Mouse (Mus musculus) hindbrain, embryonic 16.5 days (tissue): ENCODE results near the gene Lck. TPM values are rescaled to one million over a fixed set of nuclear protein-coding genes. Genes with fewer than 3 reads are reported as not detected.

Experiments used
- ATAC-seq: fragments of 200-750 bp; cut with Nextera tagmentation; 2 replicates; pipeline ENCODE4 v1.8.0; 2017; ENCODE audit warnings: moderate TSS enrichment, moderate library complexity
- H3K27ac ChIP-seq: fragments of 300-500 bp; sonication (generic); 2 replicates; pipeline ENCODE4 v1.5.1; 2014; ENCODE audit warnings: low read depth, mild to moderate bottlenecking, control low read depth, low read length, moderate library complexity
- H3K27me3 ChIP-seq: fragments of 300-500 bp; sonication (generic); replicated peaks from 2 replicates; pipeline ENCODE4 v1.6.1; 2014; ENCODE audit warnings: low read length; ENCODE audit not compliant: control insufficient read depth, insufficient read depth
- H3K36me3 ChIP-seq: fragments of 300-500 bp; sonication (generic); 2 replicates; pipeline ENCODE4 v1.6.1; 2014; ENCODE audit warnings: mild to moderate bottlenecking, low read length, moderate library complexity, mixed read lengths; ENCODE audit not compliant: control insufficient read depth, insufficient read depth
- H3K4me1 ChIP-seq: fragments of 300-500 bp; sonication (generic); 2 replicates; pipeline ENCODE4 v1.6.1; 2014; ENCODE audit warnings: low read depth, low read length; ENCODE audit not compliant: control insufficient read depth, insufficient read depth
- H3K4me2 ChIP-seq: fragments of 300-500 bp; sonication (generic); 2 replicates; pipeline ENCODE4 v1.6.1; 2014; ENCODE audit warnings: mild to moderate bottlenecking, low read length, control low read depth, moderate library complexity
- H3K4me3 ChIP-seq: fragments of 300-500 bp; sonication (generic); 2 replicates; pipeline ENCODE4 v1.5.1; 2014; ENCODE audit warnings: mild to moderate bottlenecking, low read length, control low read depth, moderate library complexity
- H3K9ac ChIP-seq: fragments of 300-500 bp; sonication (generic); 2 replicates; pipeline ENCODE4 v1.6.1; 2014; ENCODE audit warnings: low read depth, mild to moderate bottlenecking, control low read depth, low read length, moderate library complexity
- H3K9me3 ChIP-seq: fragments of 300-500 bp; sonication (generic); 2 replicates; pipeline ENCODE4 v1.6.1; 2014; ENCODE audit warnings: mild to moderate bottlenecking, low read length, moderate library complexity; ENCODE audit not compliant: control insufficient read depth
- WGBS: fragments of 180-500 bp; shearing (Covaris S2); extraction: QIAGEN DNeasy Blood & Tissue Kit; methylation state at CpG from one replicate; pipeline ENCODE4 v1.1.7; 2014; 5-methylcytosine and 5-hydroxymethylcytosine counted together
- polyA plus RNA-seq: library from polyadenylated mRNA; unstranded; fragments of >200 nt; fragmentation: Nextera tagmentation; extraction: Ambion mirVana; gene quantifications from 2 replicates; pipeline ENCODE4 v1.2.1, GENCODE M21; 2015

Gene Lck
- 13.5 and 13.9 TPM in 2 replicates for polyA plus RNA-seq

GRCm38 (mm10) chr4:129573430-129573829 is at the start of gene Lck:
Gene Lck, minus strand, starts transcription at chr4:129573641.
- no peaks in the 10 kb centered on the region for H3K36me3 ChIP-seq
- H3K4me1 ChIP-seq: peaks cover 3% of the 10 kb centered on the region; the same call in 1 of the 2 replicates
- 93% methylated on average over 8 of the region's 8 CpGs for WGBS
- no peaks in the 10 kb centered on the region for H3K9me3 ChIP-seq
- H3K27me3 ChIP-seq: no peaks in the 10 kb centered on the region
- H3K4me3 ChIP-seq: no peak within 1 kb of the TSS
- ATAC-seq: no peak
- H3K4me2 ChIP-seq: no peak within 1 kb of the TSS
- no peak within 1 kb of the TSS for H3K27ac ChIP-seq
- no peak within 1 kb of the TSS for H3K9ac ChIP-seq

DNA sequence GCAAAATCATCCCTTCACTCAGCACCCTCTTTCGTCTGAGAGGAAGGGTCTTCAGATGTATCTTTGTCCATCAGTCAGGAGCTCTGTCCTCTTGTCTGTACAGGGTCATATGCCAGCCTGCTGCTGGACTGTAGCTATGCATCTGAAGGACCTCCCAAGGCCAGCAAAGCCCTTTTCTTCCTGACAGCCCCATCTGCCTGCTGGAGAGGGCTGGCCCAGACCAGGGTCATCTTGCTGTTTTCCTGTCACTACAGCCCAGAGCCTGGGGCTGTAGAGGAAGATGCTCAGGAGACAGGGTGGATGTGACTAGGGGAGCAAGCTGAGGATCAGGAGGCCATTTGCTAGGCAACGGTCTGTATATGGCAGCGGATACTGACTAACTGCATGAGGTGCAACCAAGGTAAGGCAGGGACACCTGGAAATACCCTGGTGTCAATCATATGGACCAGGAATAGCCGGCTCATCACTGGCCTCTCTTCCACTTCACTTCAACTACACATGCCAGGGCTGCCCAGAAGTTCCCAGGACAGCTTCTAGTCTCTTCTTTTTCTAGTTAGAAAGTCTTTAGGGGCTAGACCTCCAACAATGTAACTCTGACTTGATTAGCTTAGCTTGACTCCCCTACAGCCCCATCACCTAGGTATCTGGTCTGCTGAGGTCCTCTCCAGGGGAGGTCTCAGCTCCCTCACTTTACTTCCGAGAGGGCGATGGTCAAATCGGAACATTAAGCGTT is 49.5 kb upstream of the Lck start:
- peaks cover 11% of the 10 kb centered on the region for H3K36me3 ChIP-seq
- peak overlapping the region; percentile 73 for H3K4me3 ChIP-seq
- WGBS: 17% methylated on average over 8 of the region's 8 CpGs
- H3K9me3 ChIP-seq: no peaks in the 10 kb centered on the region
- peaks cover 44% of the 10 kb centered on the region for H3K4me1 ChIP-seq
- H3K27me3 ChIP-seq: no peaks in the 10 kb centered on the region
- peak overlapping the region; percentile 73 for H3K4me2 ChIP-seq
- no peak for ATAC-seq
- H3K9ac ChIP-seq: peak overlapping the region; percentile 86
- H3K27ac ChIP-seq: peak overlapping the region; percentile 97

GRCm38 (mm10) chr4:129622120-129622802 is 48.8 kb upstream of the Lck start:
- no peak for ATAC-seq
- no peaks in the 10 kb centered on the region for H3K27me3 ChIP-seq
- H3K27ac ChIP-seq: peak overlapping the region; percentile 97; the same call in 1 of the 2 replicates
- peaks cover 45% of the 10 kb centered on the region for H3K4me1 ChIP-seq
- H3K9me3 ChIP-seq: no peaks in the 10 kb centered on the region
- H3K36me3 ChIP-seq: peaks cover 4% of the 10 kb centered on the region
- H3K4me2 ChIP-seq: peak overlapping the region; percentile 73
- peak overlapping the region; percentile 86 for H3K9ac ChIP-seq
- WGBS: 70% methylated on average over 11 of the region's 11 CpGs
- H3K4me3 ChIP-seq: peak overlapping the region; percentile 73

DNA sequence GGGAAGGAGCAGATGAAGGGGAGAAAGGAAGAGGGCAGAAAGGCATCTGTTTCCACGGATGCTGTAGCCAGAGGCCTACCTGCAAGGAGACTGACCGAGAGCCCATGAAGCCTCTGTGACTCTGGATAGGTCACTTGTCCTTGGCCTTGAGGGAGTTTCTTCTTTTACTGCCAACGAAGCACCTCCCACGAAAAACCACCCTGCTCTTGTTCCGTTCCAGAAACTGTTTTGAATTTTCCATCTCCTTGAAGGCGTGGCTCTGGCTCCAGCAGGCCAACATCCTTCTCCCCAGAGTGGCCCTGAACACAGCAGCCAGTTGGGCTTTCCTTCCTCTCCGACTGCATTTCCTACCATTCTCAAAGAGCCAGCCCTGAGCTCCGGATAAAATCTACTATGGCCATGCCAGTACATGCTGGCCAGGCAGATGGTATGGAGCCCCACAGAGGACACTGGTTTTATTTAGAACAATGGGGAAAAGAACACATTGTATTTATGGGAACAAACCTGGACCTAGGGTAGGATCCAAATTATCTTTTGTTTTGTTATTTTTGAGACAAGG is 47.9 kb upstream of the Lck start:
- Histone ChIP-seq H3K27ac (no peak overlapping the region), H3K9me3 (no peaks in the 10 kb centered on the region), H3K4me1 (peaks cover 45% of the 10 kb centered on the region), H3K9ac (peak overlapping the region; percentile 5), H3K4me2 (peak overlapping the region; percentile 1; the same call in 1 of the 2 replicates), H3K36me3 (no peaks in the 10 kb centered on the region), H3K27me3 (no peaks in the 10 kb centered on the region), H3K4me3 (no peak overlapping the region)
- no peak for ATAC-seq
- 88% methylated on average over 8 of the region's 8 CpGs for WGBS

GRCm38 (mm10) chr4:129620419-129621282 is 47.2 kb upstream of the Lck start:
- Histone ChIP-seq H3K4me2 (0 out of 2 replicates have a peak overlapping the region, but pooled peaks have one; percentile 1), H3K27me3 (no peaks in the 10 kb centered on the region), H3K4me1 (peaks cover 44% of the 10 kb centered on the region), H3K36me3 (peaks cover 4% of the 10 kb centered on the region; the same call in 1 of the 2 replicates), H3K4me3 (no peak overlapping the region), H3K27ac (0 out of 2 replicates have a peak overlapping the region, but pooled peaks have one; percentile 48), H3K9ac (peak overlapping the region; percentile 5), H3K9me3 (no peaks in the 10 kb centered on the region)
- ATAC-seq: no peak
- 90% methylated on average over 11 of the region's 11 CpGs for WGBS

DNA sequence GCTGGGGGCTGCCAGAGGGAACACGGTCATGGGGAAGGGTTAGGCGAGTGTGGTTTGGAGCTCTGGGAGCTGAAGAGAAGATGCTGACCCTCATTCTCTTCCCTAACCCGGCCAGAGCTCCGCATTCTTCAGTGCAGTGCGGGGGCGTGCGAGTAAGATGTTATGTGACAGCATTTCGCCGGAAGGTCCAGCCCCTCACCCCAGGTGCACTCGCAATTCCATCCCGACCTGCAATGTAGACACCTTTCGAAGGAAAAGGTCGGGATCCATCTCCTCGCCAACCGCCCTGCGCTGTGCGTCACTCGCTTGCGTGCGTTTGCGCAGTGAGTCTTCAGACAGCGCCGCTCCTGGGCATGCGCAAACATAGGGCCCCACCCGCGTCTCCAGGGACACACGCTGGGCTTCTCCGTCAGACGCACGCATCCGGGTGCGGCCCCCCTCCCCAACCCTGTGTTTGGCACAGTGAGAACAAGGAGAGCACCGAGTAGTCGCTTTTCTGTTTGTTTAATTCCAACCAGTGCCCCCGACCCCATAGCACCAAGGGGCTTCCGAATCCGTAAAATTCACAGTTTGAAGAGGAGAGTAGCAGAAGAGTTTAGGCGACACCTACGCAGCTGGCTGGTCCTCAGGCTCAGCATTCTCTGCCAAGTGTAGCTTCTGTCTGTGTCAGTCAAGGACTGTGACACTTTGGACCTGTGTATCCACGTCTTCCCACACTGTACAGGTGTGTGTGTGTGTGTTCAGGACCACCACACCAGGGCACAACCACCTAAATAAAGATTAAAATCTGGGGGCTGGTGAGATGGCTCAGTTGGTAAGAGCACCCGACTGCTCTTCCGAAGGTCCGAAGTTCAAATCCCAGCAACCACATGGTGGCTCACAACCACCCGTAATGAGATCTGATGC is 45.6 kb upstream of the Lck start, which contains the start of gene Iqcc:
Gene Iqcc (minus strand): TSS at position 314 of the 906 bp plus-strand sequence.
- peak within 1 kb of the TSS; percentile 77 for H3K9ac ChIP-seq
- 5% methylated on average over 43 of the region's 44 CpGs for WGBS
- peak within 1 kb of the TSS; percentile 69 for H3K4me2 ChIP-seq
- H3K27ac ChIP-seq: peak within 1 kb of the TSS; percentile 83
- H3K27me3 ChIP-seq: no peaks in the 10 kb centered on the region
- H3K4me3 ChIP-seq: peak within 1 kb of the TSS; percentile 50
- peaks cover 31% of the 10 kb centered on the region for H3K4me1 ChIP-seq
- H3K36me3 ChIP-seq: peaks cover 4% of the 10 kb centered on the region; the same call in 1 of the 2 replicates
- H3K9me3 ChIP-seq: no peaks in the 10 kb centered on the region
- ATAC-seq: peak; percentile 92

DNA sequence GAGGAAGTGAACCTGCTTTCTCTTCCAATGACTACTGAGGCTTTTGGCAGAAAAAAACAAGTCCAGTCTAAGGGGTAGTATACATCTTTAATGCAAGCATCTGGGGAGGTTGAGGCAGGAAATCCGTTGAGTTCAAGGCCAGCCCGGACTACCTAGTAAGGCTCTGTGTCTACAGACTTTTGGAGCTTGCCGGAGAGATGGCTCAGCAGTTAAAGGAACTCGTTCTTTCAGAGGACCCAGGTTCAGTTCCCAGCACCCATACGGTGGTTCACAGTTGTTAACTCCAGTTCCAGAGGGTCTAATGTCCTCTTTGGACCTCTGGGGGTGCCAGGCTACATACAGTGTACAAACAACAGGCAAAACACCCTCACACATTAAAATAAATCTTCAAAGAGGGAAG is 44.6 kb upstream of the Lck start:
- Histone ChIP-seq H3K9ac (peak overlapping the region; percentile 77), H3K4me2 (peak overlapping the region; percentile 69), H3K27me3 (no peaks in the 10 kb centered on the region), H3K9me3 (no peaks in the 10 kb centered on the region), H3K36me3 (peaks cover 4% of the 10 kb centered on the region; the same call in 1 of the 2 replicates), H3K4me1 (peaks cover 30% of the 10 kb centered on the region), H3K27ac (peak overlapping the region; percentile 83), H3K4me3 (peak overlapping the region; percentile 50)
- ATAC-seq: no peak
- 94% methylated on average over 5 of the region's 5 CpGs for WGBS
